Mouse (Mus musculus) left cerebral cortex, adult 2 months (tissue): ENCODE data around the gene Tsc22d1. TPM values are rescaled to one million over a fixed set of nuclear protein-coding genes. Genes with fewer than 3 reads are reported as not detected.

Experiments
- DNase-seq, 2 experiments: peaks; one replicate each; pipeline ENCODE4 v3.0.0; 2021 to 2022; ENCODE audit warnings: low spot score in 2 of 2, mixed read lengths in 1 of 2; ENCODE audit errors: extremely low spot score in 1 of 2
- H3K27ac ChIP-seq: fragments of 200-600 bp; 2 replicates; pipeline ENCODE4 v1.8.1; 2022
- H3K4me3 ChIP-seq: fragments of 200-600 bp; 2 replicates; pipeline ENCODE4 v1.8.1; 2022
- CTCF ChIP-seq: fragments of 200-600 bp; IDR thresholded peaks from 2 replicates; pipeline ENCODE4 v1.8.1; 2022; ENCODE audit warnings: antibody characterized with exemption, mild to moderate bottlenecking, moderate library complexity
- intact Hi-C: fragments of 180-260 bp; cut with DNase I; formaldehyde crosslinking; loops from one replicate; pipeline ENCODE4 v1.15.1; 2025
- total RNA-seq, 2 experiments: library from RNA; stranded (reverse); gene quantifications; 2 replicates each; pipeline ENCODE4 v1.2.3; 2021

The Tsc22d1 gene
- total RNA-seq, 2 experiments from 2014 or later: 593 to 598 TPM

DNA sequence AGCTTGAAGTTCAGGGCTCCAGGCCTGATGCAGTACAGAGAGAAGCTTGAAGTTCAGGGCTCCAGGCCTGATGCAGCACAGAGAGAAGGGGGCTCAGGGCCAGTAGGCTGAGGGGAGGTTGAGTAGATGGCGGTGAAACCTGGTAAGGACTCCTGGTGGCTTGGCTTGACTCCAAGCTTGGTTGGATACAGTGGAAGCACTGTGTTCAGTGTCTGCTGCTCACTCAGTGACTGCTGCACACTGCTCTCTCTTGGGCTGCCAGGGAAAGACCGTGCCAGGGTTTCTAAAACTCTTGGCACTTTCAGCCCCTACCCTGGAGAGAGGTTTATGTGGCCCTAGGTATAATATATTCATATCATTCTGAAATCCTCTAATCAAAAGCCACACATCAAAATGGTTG is 74.4 kb downstream of the Tsc22d1 start:
- DNase-seq: no peak
- Histone ChIP-seq H3K4me3 (no peak overlapping the region), H3K27ac (no peak overlapping the region)
- intact Hi-C loops: no loop called here
- TF ChIP-seq CTCF: no peak

DNA sequence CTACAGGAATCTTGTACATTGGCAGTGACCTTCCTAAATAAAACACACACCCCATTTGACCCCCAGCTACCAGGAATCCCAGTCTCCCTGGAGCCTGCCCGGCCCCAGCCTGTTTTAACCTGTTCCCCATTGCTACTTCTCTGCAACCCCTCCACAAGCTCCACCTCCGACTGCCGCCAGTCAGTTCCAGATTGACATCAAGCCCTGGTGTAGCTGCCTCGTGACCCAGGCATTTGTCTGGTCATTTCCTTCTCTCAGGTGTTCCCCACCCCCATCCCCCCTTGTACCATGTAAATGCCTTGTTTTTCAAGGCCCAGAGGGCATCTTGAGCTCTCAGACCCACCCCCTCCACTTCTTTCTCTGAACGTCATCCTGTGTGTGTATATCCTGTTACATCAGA is 80.3 kb downstream of the Tsc22d1 start:
- H3K27ac ChIP-seq: no peak overlapping the region
- TF ChIP-seq CTCF: no peak
- no peak for DNase-seq
- intact Hi-C loops: no loop called here
- H3K4me3 ChIP-seq: no peak overlapping the region

DNA sequence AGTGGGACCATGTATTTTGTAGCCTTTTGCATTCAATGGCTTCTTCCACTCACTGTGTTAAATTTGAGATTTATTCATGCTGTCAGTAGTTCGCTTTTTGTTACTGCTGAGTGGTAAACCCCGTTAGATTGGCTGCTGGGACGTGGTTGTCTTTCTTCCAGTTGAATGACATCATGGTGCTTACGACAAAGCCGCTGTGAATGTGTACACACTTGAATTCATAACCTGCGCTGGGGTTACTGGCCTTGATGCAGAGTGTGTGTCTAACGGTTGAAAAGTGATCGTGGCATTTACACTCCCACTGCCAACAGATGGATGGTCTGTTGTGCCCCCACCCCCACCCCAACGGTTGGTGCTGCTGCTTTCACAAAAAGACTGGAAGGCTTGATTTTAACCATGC is 82.4 kb downstream of the Tsc22d1 start:
- Histone ChIP-seq H3K4me3 (no peak overlapping the region), H3K27ac (no peak overlapping the region; the same call in 1 of the 2 replicates)
- DNase-seq: no peak
- no peak for TF ChIP-seq CTCF
- intact Hi-C loops: no loop called here

DNA sequence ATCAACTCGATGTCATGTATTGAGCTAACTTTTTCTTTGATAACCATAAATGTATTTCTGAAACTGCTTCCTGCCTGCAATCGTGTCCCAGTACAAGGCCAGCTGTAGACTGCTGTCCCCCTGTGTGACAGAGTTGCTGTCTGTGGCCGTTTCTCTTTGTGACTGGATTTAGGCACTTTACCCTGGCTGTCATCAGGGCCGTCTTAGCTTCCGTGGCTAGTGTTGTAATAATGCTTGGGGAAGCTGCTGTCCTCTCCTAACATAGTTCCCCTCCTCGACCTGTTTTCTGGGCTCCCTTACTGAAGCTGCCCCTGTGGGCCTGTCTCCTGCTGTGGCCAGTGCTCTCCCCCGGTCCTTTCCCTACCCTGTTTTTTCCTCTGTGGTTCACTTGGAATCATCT is 83.4 kb downstream of the Tsc22d1 start:
- H3K27ac ChIP-seq: no peak overlapping the region
- no peak for TF ChIP-seq CTCF
- DNase-seq: no peak
- intact Hi-C loops: no loop called here
- no peak overlapping the region for H3K4me3 ChIP-seq

DNA sequence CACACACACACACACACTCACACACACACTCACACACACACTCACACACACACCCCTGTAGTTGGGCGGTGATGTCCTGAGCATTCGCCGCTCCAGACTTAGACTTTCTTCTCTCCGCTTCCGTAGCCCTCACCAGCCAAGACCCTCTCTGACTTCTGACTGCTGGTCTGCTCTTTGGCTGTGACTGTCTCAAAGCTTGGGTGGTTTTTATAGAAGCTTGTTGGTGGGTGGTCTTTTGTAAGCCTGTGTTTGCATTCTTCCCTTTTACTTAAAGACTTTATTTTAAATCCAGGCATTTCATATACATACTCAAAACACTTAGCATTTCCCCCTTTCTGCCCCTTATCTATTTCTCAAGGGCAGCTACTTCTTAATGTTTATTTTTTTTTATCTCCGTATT is 84.7 kb downstream of the Tsc22d1 start:
- intact Hi-C loops: no loop called here
- no peak for TF ChIP-seq CTCF
- H3K27ac ChIP-seq: no peak overlapping the region; the same call in 1 of the 2 replicates
- no peak for DNase-seq
- H3K4me3 ChIP-seq: no peak overlapping the region

DNA sequence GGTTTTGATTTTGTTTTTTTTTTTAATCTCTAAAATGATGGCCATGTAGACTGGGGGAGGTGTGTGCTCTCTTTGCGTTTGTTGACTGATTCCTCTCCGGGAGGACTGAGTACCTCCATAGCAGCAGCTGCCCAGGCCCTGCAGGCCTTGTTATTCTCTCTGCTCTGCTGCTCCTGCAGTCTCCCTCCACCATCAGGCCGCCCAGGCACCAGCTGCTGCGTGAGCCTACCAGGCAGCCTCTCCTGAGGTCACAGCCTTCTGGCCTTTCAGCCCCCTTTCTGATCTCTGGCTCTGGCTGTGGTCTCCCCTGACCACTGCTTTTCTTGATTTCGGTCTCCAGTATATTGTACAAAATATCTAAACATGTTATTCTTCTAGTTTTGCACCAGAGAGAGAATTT is 85.3 kb downstream of the Tsc22d1 start:
- intact Hi-C loops: no loop called here
- no peak for TF ChIP-seq CTCF
- DNase-seq: no peak
- H3K27ac ChIP-seq: peak overlapping the region; percentile 26
- no peak overlapping the region for H3K4me3 ChIP-seq

DNA sequence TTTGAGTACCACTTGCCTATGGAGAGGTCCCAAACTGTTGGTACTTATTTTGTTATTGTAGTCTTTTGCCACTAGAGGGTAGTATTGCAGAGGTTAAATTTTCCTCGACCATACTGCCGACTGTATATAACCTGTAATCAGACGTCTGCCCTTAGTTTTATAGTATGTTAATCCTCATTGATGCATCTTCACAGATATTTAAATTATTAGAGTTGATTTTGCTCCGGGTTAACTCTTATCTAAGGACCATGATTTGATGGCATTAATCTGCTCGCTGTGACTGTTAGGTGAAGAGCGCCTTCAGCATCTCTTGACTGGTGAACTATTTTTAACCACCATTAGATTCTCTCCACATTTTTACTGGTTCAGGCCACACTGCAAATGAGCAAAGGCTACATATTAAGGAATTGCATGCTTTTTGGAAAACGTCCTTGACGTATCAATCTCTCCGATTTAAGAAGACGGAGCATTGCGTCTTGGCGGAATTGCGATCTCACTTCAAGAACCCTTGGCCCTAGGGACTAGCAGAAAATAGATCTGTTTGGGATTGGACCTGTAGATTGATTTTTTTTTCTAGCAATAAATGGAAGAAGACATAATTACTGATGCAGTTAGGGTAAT is 88.6 kb downstream of the Tsc22d1 start:
- peak; percentile 73 for TF ChIP-seq CTCF
- DNase-seq: no peak
- peak overlapping the region; percentile 98 for H3K27ac ChIP-seq
- H3K4me3 ChIP-seq: peak overlapping the region; percentile 86
- intact Hi-C loops: loop anchor here (1.0 kb wide), 2 partner anchors 372 to 505 kb away; no protein-coding TSS in a partner anchor

DNA sequence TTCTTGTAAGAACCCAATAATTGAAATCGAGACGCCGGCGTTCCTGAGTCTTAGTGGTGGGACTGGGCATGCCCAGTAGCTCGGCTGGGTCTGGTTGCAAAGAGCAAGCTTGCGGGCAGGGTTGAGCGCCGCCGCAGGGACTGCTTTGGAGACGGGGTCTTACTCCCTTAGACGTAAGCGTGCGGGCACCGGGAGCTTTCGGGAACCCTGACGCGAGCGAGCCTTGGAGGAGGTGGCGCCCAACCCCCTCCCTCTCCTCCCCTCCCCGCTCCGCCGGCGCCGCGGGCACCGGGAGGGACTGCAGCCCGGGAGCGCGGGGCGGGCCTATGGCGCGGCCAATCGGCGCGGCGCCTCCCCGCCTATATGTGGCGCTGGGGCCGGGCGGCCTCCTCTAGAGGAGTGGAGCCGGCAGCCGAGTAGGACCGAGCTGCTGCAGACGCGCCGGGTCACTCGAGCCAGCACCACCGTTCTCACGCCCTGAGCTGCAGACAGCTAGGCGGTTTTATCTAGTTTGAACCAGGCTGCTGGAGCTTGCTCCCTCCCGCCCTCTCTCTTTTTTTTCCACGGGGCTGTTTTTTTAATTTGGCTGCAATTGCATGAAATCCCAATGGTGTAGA is 89.5 kb downstream of the Tsc22d1 start:
- TF ChIP-seq CTCF: peak; percentile 49
- peak overlapping the region; percentile 86 for H3K4me3 ChIP-seq
- peak; percentile 94 to 96 for DNase-seq
- H3K27ac ChIP-seq: peak overlapping the region; percentile 98
- intact Hi-C loops: loop anchor here (2.0 kb wide), 4 partner anchors 51 to 315 kb away; no protein-coding TSS in a partner anchor

DNA sequence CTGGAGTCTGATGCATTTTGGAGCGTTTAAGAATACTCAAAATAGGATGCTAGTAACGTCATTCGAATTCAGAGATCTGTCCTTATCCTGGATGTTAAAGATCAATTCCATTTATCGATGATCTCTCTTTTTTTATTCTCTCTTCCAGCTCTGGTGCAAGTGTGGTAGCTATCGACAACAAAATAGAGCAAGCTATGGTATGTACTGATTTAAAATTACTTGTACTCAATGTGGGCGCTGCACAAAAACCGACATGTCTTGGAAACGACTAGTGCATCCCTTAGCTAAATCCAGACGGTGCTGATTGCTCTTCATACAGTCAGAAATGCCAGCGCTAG is 90.3 kb downstream of the Tsc22d1 start:
- Histone ChIP-seq H3K27ac (peak overlapping the region; percentile 98), H3K4me3 (peak overlapping the region; percentile 86)
- intact Hi-C loops: loop anchor here (2.0 to 5.0 kb wide), 6 partner anchors 50 to 314 kb away; no protein-coding TSS in a partner anchor
- no peak for DNase-seq
- TF ChIP-seq CTCF: no peak

DNA sequence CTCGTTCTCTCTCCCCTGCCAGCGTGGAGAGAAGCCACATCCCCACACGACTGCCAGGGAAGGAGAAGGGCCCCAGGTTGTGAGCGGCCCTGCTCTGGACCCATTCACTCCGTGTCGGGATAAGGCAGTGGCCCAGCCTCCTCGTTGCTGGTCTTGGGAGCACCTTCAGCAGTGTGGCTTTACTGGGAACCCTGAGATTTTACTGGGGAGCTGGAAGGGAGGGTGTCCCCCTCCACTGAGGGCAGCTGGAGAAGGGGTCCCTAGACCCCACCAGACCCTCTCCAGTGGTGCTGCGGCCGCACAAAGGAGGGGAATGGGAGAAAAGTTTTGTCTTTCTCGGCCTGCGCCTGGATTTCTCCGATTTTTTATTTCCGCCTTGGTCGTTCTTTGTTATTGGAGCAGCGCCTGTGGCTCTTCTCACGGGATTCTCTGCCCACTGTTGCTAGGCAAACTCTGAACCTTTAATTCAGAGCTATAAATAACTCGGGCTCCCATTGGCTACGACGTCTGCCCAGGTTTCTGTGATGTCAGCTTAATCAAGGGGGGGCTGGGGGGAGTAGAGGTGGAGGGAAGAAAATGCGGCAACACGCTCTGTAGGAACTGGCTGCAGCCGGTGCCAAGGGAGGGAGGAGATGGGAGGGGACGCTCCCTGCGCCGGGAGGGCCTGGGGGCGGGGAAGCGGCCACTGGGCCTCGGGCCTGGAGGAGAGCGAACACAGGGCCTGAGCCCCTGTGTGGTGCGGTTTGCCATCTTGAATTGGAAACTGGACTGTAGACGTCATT is 90.9 kb downstream of the Tsc22d1 start:
- intact Hi-C loops: loop anchor here (2.0 to 5.0 kb wide), 6 partner anchors 49 to 313 kb away; no protein-coding TSS in a partner anchor
- H3K27ac ChIP-seq: peak overlapping the region; percentile 98

DNA sequence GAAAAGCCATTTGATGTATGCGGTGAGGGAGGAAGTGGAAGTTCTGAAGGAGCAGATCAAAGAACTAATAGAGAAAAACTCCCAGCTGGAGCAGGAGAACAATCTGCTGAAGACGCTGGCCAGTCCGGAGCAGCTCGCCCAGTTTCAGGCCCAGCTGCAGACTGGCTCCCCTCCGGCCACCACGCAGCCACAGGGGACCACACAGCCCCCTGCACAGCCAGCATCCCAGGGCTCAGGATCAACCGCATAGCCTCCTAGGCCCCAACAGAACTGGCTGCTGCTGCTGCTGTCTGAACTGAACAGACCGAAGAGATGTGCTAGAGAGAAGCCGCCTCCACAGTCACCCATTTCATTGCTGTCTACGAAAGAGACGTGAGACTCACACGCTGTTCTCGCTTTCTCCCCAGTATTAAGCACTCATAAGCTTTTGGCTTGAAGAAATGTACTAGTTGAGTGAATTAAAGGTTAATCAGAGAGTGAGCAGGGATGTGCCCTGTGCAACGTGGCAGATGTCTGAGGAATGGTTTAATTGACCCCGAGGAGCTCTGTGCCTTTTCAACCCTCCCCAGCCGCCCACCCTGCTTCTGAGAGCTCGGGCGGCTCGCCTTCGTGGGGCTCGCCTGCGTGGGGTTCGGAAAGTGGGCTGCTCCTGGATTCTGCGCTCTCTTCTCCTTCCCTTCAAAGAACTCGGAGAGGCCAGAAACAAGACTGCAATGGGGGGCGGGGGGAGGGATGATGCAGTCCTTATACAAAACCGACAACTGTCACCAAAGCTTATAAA is 91.9 kb downstream of the Tsc22d1 start:
- peak; percentile 38 for DNase-seq
- intact Hi-C loops: loop anchor here (5.0 kb wide), 2 partner anchors 106 to 151 kb away; no protein-coding TSS in a partner anchor
- no peak for TF ChIP-seq CTCF
- Histone ChIP-seq H3K4me3 (peak overlapping the region; percentile 86), H3K27ac (peak overlapping the region; percentile 98)

More for the DNA sequence above, 90.9 kb downstream of the Tsc22d1 start:
- no peak for TF ChIP-seq CTCF
- peak overlapping the region; percentile 86 for H3K4me3 ChIP-seq
- peak; percentile 80 for DNase-seq
